In the genomic region with DNA sequence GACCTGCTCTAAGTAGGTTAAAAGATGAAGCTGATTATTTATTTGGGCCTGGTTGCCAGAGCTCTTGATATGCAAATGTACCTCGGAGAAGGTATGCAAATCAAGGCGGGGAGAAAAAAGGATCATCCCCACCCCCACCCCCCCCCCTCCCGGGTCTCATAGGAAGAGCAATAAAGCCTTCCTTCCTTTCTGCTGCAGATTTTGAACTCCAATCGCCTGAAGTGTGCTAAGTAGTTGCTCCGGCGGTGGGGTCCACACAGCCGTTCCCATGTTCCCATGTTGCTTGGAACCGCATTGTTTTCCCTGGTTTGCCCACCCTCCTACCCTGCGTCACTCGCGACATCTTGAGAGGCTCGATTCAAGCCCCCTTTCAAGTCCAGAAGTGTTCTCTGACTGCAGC, we compare ENCODE assay signal across 9 mouse cellular contexts. TPM values are rescaled to one million over a fixed set of nuclear protein-coding genes. Genes with fewer than 3 reads are reported as not detected.
DNase-seq lines count a peak whose midpoint lies in the region; ATAC-seq and TF ChIP-seq lines count a peak whose summit lies in the region.
"Not testable (repeated sequence)": the region's sequence is repeated elsewhere in the genome, so short reads cannot be mapped to it uniquely, and the experiment has no call there.
"Had no signal": no experiment of that assay in that cellular context is flagged by ENCODE, and none has a peak within 500 bp of the region (broad histone marks: within the 10 kb centered on the region; RNA-seq: fewer than 3 reads in every experiment).

No protein-coding gene starts in this region.

- H3K4me3 ChIP-seq in embryonic facial prominence, embryonic 13.5 days: not testable (repeated sequence)
- peak overlapping the region; percentile 28 for H3K4me3 ChIP-seq in forebrain, embryonic 16.5 days (replicated peaks; ENCODE audit: low read length)
- peak overlapping the region; percentile 23 for H3K4me3 ChIP-seq in heart, embryonic 15.5 days
- H3K4me3 ChIP-seq in hindbrain, embryonic 14.5 days (replicated peaks; ENCODE audit: low read length): peak overlapping the region; percentile 15; the same call in 1 of the 2 replicates
- peak overlapping the region; percentile 41 for H3K4me3 ChIP-seq in midbrain, embryonic 10.5 days
- peak overlapping the region; percentile 10; the same call in 1 of the 2 replicates for H3K4me3 ChIP-seq in midbrain, postnatal 0 days (ENCODE audit: low read depth, low read length)

- H3K27me3 ChIP-seq in embryonic facial prominence, embryonic 13.5 days; forebrain, embryonic 16.5 days (replicated peaks; ENCODE audit: control insufficient read depth, insufficient read depth, low read length); heart, embryonic 15.5 days; hindbrain, embryonic 14.5 days (ENCODE audit: control insufficient read depth, insufficient read depth, low read length); midbrain, embryonic 10.5 days (ENCODE audit: low read depth, poor library complexity, severe bottlenecking); midbrain, postnatal 0 days (ENCODE audit: insufficient read depth, low read length): not testable (repeated sequence)

- H3K9me3 ChIP-seq in embryonic facial prominence, embryonic 13.5 days; forebrain, embryonic 16.5 days (ENCODE audit: control insufficient read depth, low read length); heart, embryonic 15.5 days (replicated peaks); hindbrain, embryonic 14.5 days (ENCODE audit: control insufficient read depth, low read length); midbrain, embryonic 10.5 days (replicated peaks); midbrain, postnatal 0 days (ENCODE audit: low read length): not testable (repeated sequence)

- DNase-seq in WW6 (ENCODE audit: low read depth, low spot score): peak; percentile 9
- not testable (repeated sequence) for DNase-seq in hindbrain, embryonic 14.5 days (ENCODE audit: low spot score); midbrain, postnatal 0 days (ENCODE audit: low spot score)
- DNase-seq in midbrain, embryonic 10.5 days (ENCODE audit: low spot score): peak; percentile 46
- peak; percentile 71 for DNase-seq in retina, postnatal 1 day

- H3K4me1 ChIP-seq in embryonic facial prominence, embryonic 13.5 days; forebrain, embryonic 16.5 days (replicated peaks; ENCODE audit: control insufficient read depth, insufficient read depth, low read length); heart, embryonic 15.5 days (replicated peaks); hindbrain, embryonic 14.5 days (replicated peaks; ENCODE audit: control insufficient read depth, insufficient read depth, low read length); midbrain, embryonic 10.5 days; midbrain, postnatal 0 days (ENCODE audit: insufficient read depth, low read length): not testable (repeated sequence)

- H3K36me3 ChIP-seq in embryonic facial prominence, embryonic 13.5 days; forebrain, embryonic 16.5 days (ENCODE audit: control insufficient read depth, insufficient read depth); heart, embryonic 15.5 days; hindbrain, embryonic 14.5 days (replicated peaks; ENCODE audit: control insufficient read depth, insufficient read depth); midbrain, embryonic 10.5 days; midbrain, postnatal 0 days (ENCODE audit: insufficient read depth, low read length): not testable (repeated sequence)

- 0 out of 2 replicates have a peak overlapping the region, but pooled peaks have one; percentile 16 for H3K4me2 ChIP-seq in embryonic facial prominence, embryonic 13.5 days
- H3K4me2 ChIP-seq in forebrain, embryonic 16.5 days (ENCODE audit: low read length): peak overlapping the region; percentile 45
- H3K4me2 ChIP-seq in heart, embryonic 15.5 days: peak overlapping the region; percentile 48
- peak overlapping the region; percentile 48 for H3K4me2 ChIP-seq in hindbrain, embryonic 14.5 days (replicated peaks)
- H3K4me2 ChIP-seq in midbrain, postnatal 0 days (ENCODE audit: low read depth, low read length, poor library complexity, severe bottlenecking): peak overlapping the region; percentile 24; the same call in 1 of the 2 replicates

- TF ChIP-seq CTCF in midbrain, postnatal 0 days (IDR thresholded peaks at IDR 0.05): not testable (repeated sequence)

- not testable (repeated sequence) for H3K27ac ChIP-seq in embryonic facial prominence, embryonic 13.5 days; heart, embryonic 15.5 days; midbrain, postnatal 0 days (ENCODE audit: low read depth, low read length)
- 0 out of 2 replicates have a peak overlapping the region, but pooled peaks have one; percentile 31 for H3K27ac ChIP-seq in forebrain, embryonic 16.5 days (ENCODE audit: low read length)
- H3K27ac ChIP-seq in hindbrain, embryonic 14.5 days: peak overlapping the region; percentile 47; the same call in 1 of the 2 replicates
- H3K27ac ChIP-seq in midbrain, embryonic 10.5 days (replicated peaks): peak overlapping the region; percentile 69; the same call in 1 of the 2 replicates

- ATAC-seq in embryonic facial prominence, embryonic 13.5 days (ENCODE audit: insufficient number of reproducible peaks, insufficient read depth, low FRiP score, low TSS enrichment, low read depth); heart, embryonic 15.5 days (replicated peaks; ENCODE audit: insufficient number of reproducible peaks, insufficient read depth, low FRiP score, low read depth); hindbrain, embryonic 14.5 days (ENCODE audit: low FRiP score); midbrain, postnatal 0 days (ENCODE audit: low FRiP score): not testable (repeated sequence)
- ATAC-seq in forebrain, embryonic 16.5 days: peak; percentile 57; the same call in 1 of the 2 replicates

- 4% methylated on average over 12 of the region's 12 CpGs for WGBS in embryonic facial prominence, embryonic 13.5 days
- under 1% methylated on average over 11 of the region's 12 CpGs for WGBS in forebrain, embryonic 16.5 days
- WGBS in heart, embryonic 15.5 days: 10% methylated on average over 12 of the region's 12 CpGs
- 3% methylated on average over 12 of the region's 12 CpGs for WGBS in hindbrain, embryonic 14.5 days
- 3% methylated on average over 12 of the region's 12 CpGs for WGBS in midbrain, embryonic 10.5 days
- WGBS in midbrain, postnatal 0 days: under 1% methylated on average over 12 of the region's 12 CpGs

- H3K9ac ChIP-seq in embryonic facial prominence, embryonic 13.5 days; heart, embryonic 15.5 days; midbrain, postnatal 0 days (replicated peaks; ENCODE audit: low read length, poor library complexity, severe bottlenecking): not testable (repeated sequence)
- 0 out of 2 replicates have a peak overlapping the region, but pooled peaks have one; percentile 23 for H3K9ac ChIP-seq in forebrain, embryonic 16.5 days (replicated peaks; ENCODE audit: low read depth, low read length)
- H3K9ac ChIP-seq in hindbrain, embryonic 14.5 days: 0 out of 2 replicates have a peak overlapping the region, but pooled peaks have one; percentile 28

RNA-seq across cellular contexts. Expression of a gene that starts 26.8 kb away (rescaled TPM):
- 0.29 and 0.63 TPM in 2 replicates for polyA plus RNA-seq in embryonic facial prominence, embryonic 13.5 days (2015; fragmentation: Nextera tagmentation; extraction: Ambion mirVana)
- 8.1 and 10.7 TPM in 2 replicates for polyA plus RNA-seq in forebrain, embryonic 16.5 days (2015; fragmentation: Nextera tagmentation; extraction: Ambion mirVana)
- polyA plus RNA-seq in heart, embryonic 15.5 days (2015; fragmentation: Nextera tagmentation; extraction: Ambion mirVana): 0.05 and 0.14 TPM in 2 replicates
- polyA plus RNA-seq in hindbrain, embryonic 14.5 days (2014; fragmentation: Nextera tagmentation; extraction: Ambion mirVana): 12.0 and 12.4 TPM in 2 replicates
- polyA plus RNA-seq in midbrain, embryonic 10.5 days (2016; fragmentation: Nextera tagmentation; extraction: Ambion mirVana): 2.6 and 7.6 TPM in 2 replicates
- 19.7 and 21.9 TPM in 2 replicates for total RNA-seq in midbrain, postnatal 0 days (2014; rRNA removed)
- polyA plus RNA-seq in midbrain, postnatal 0 days (2015; fragmentation: Nextera tagmentation; extraction: Ambion mirVana): 16.3 and 17.5 TPM in 2 replicates
- polyA plus RNA-seq: liver, embryonic 14.5 days had no signal
